Comparison of ENCODE assay signal across 24 mouse cellular contexts in genomic region chr6:90800825-90801224, GRCm38 (mm10).
"Had no signal": no experiment of that assay in that cellular context is flagged by ENCODE, and none has a peak within 500 bp of the region (broad histone marks: within the 10 kb centered on the region; RNA-seq: fewer than 3 reads in every experiment).

No protein-coding gene starts in this region.

- H3K27me3 ChIP-seq: heart, embryonic 12.5 days; hindbrain, embryonic 13.5 days; hindbrain, embryonic 15.5 days; kidney, embryonic 15.5 days; limb, embryonic 13.5 days; limb, embryonic 15.5 days; liver, embryonic 12.5 days had no signal

- H3K36me3 ChIP-seq: heart, embryonic 10.5 days; heart, embryonic 12.5 days; hindbrain, embryonic 13.5 days; hindbrain, embryonic 15.5 days; kidney, embryonic 15.5 days; limb, embryonic 13.5 days; limb, embryonic 15.5 days; liver, embryonic 12.5 days had no signal

- DNase-seq: gastrocnemius, postnatal 14 days; gastrocnemius, postnatal 36 days; heart, adult 18-20 months; heart, postnatal 10 days; heart, postnatal 4 days; kidney, adult 11 months; kidney, adult 2 months; kidney, adult 9 months; kidney, postnatal 14 days; kidney, postnatal 36 days; layer of hippocampus, postnatal 36 days; left cerebral cortex, postnatal 4 days had no signal

- ATAC-seq: hindbrain, postnatal 0 days; intestine, embryonic 16.5 days; liver, embryonic 12.5 days had no signal

- H3K4me1 ChIP-seq: kidney, embryonic 15.5 days; liver, embryonic 12.5 days had no signal

- H3K27ac ChIP-seq: heart, embryonic 10.5 days; hindbrain, embryonic 13.5 days; hindbrain, embryonic 15.5 days; kidney, embryonic 15.5 days; kidney, postnatal 0 days; limb, embryonic 13.5 days; limb, embryonic 15.5 days; liver, embryonic 12.5 days; liver, embryonic 14.5 days had no signal

- H3K4me3 ChIP-seq: heart, embryonic 10.5 days; heart, embryonic 12.5 days; hindbrain, embryonic 13.5 days; hindbrain, embryonic 15.5 days; kidney, embryonic 15.5 days; limb, embryonic 13.5 days; limb, embryonic 15.5 days; liver, embryonic 12.5 days had no signal
